Mouse (Mus musculus) forebrain, embryonic 16.5 days (tissue): ENCODE measurements around the gene Add3. TPM values are rescaled to one million over a fixed set of nuclear protein-coding genes. Genes with fewer than 3 reads are reported as not detected.

ENCODE experiments used
- ATAC-seq: fragments of 200-750 bp; cut with Nextera tagmentation; 2 replicates; pipeline ENCODE4 v1.8.0; 2017; ENCODE audit warnings: mild to moderate bottlenecking, moderate library complexity
- H3K27ac ChIP-seq: fragments of 300-500 bp; sonication (generic); 2 replicates; pipeline ENCODE4 v1.5.1; 2014; ENCODE audit warnings: low read length, control low read depth
- H3K27me3 ChIP-seq: fragments of 300-500 bp; sonication (generic); replicated peaks from 2 replicates; pipeline ENCODE4 v1.6.1; 2014; ENCODE audit warnings: low read length; ENCODE audit not compliant: control insufficient read depth, insufficient read depth
- H3K36me3 ChIP-seq: fragments of 300-500 bp; sonication (generic); 2 replicates; pipeline ENCODE4 v1.6.1; 2014; ENCODE audit not compliant: control insufficient read depth, insufficient read depth
- H3K4me1 ChIP-seq: fragments of 300-500 bp; sonication (generic); replicated peaks from 2 replicates; pipeline ENCODE4 v1.6.1; 2014; ENCODE audit warnings: low read length; ENCODE audit not compliant: control insufficient read depth, insufficient read depth
- H3K4me2 ChIP-seq: fragments of 300-500 bp; sonication (generic); 2 replicates; pipeline ENCODE4 v1.6.1; 2014; ENCODE audit warnings: mild to moderate bottlenecking, low read length, control low read depth
- H3K4me3 ChIP-seq: fragments of 300-500 bp; sonication (generic); replicated peaks from 2 replicates; pipeline ENCODE4 v1.5.1; 2014; ENCODE audit warnings: mild to moderate bottlenecking, low read length, control low read depth
- H3K9ac ChIP-seq: fragments of 300-500 bp; sonication (generic); replicated peaks from 2 replicates; pipeline ENCODE4 v1.6.1; 2014; ENCODE audit warnings: low read depth, low read length, control low read depth
- H3K9me3 ChIP-seq: fragments of 300-500 bp; sonication (generic); 2 replicates; pipeline ENCODE4 v1.6.1; 2016; ENCODE audit warnings: low read length; ENCODE audit not compliant: control insufficient read depth
- WGBS: fragments of 180-500 bp; shearing (Covaris S2); extraction: QIAGEN DNeasy Blood & Tissue Kit; methylation state at CpG from one replicate; pipeline ENCODE4 v1.1.7; 2014; 5-methylcytosine and 5-hydroxymethylcytosine counted together
- polyA plus RNA-seq: library from polyadenylated mRNA; unstranded; fragments of >200 nt; fragmentation: Nextera tagmentation; extraction: Ambion mirVana; gene quantifications from 2 replicates; pipeline ENCODE4 v1.2.1, GENCODE M21; 2015

Add3 gene
- polyA plus RNA-seq, 1 experiment from 2014 or later: 30.6 TPM

GRCm38 (mm10) chr19:53193190-53193589 is 52.9 kb downstream of the Add3 start:
- 87% methylated on average over 2 of the region's 2 CpGs for WGBS
- ATAC-seq: no peak
- no peak overlapping the region for H3K4me2 ChIP-seq
- H3K27ac ChIP-seq: no peak overlapping the region
- H3K36me3 ChIP-seq: no peaks in the 10 kb centered on the region; the same call in 1 of the 2 replicates
- no peaks in the 10 kb centered on the region for H3K27me3 ChIP-seq
- no peak overlapping the region for H3K9ac ChIP-seq
- H3K4me3 ChIP-seq: no peak overlapping the region
- H3K4me1 ChIP-seq: peaks cover 10% of the 10 kb centered on the region; the same call in 1 of the 2 replicates
- no peaks in the 10 kb centered on the region for H3K9me3 ChIP-seq

GRCm38 (mm10) chr19:53193964-53194582 is 53.8 kb downstream of the Add3 start:
- no peak overlapping the region for H3K4me2 ChIP-seq
- WGBS: 48% methylated on average over 11 of the region's 11 CpGs

GRCm38 (mm10) chr19:53194751-53195520 is 54.7 kb downstream of the Add3 start:
- H3K9ac ChIP-seq: no peak overlapping the region
- ATAC-seq: no peak
- no peak overlapping the region for H3K4me2 ChIP-seq
- no peak overlapping the region for H3K27ac ChIP-seq
- H3K4me3 ChIP-seq: no peak overlapping the region
- H3K4me1 ChIP-seq: peaks cover 10% of the 10 kb centered on the region; the same call in 1 of the 2 replicates
- no peaks in the 10 kb centered on the region for H3K27me3 ChIP-seq
- no peaks in the 10 kb centered on the region for H3K9me3 ChIP-seq
- no peaks in the 10 kb centered on the region; the same call in 1 of the 2 replicates for H3K36me3 ChIP-seq
- 37% methylated on average over 9 of the region's 9 CpGs for WGBS

More at GRCm38 (mm10) chr19:53193964-53194582, 53.8 kb downstream of the Add3 start:
- no peak overlapping the region for H3K9ac ChIP-seq
- no peak overlapping the region for H3K27ac ChIP-seq
- no peaks in the 10 kb centered on the region for H3K9me3 ChIP-seq
- no peaks in the 10 kb centered on the region for H3K27me3 ChIP-seq
- H3K4me1 ChIP-seq: peaks cover 10% of the 10 kb centered on the region; the same call in 1 of the 2 replicates
- H3K4me3 ChIP-seq: no peak overlapping the region
- no peak for ATAC-seq
- no peaks in the 10 kb centered on the region; the same call in 1 of the 2 replicates for H3K36me3 ChIP-seq

GRCm38 (mm10) chr19:53196961-53197360 is 56.7 kb downstream of the Add3 start:
- H3K9me3 ChIP-seq: no peaks in the 10 kb centered on the region
- no peaks in the 10 kb centered on the region; the same call in 1 of the 2 replicates for H3K36me3 ChIP-seq
- 94% methylated on average over 10 of the region's 10 CpGs for WGBS
- H3K27ac ChIP-seq: no peak overlapping the region
- H3K4me2 ChIP-seq: no peak overlapping the region
- H3K9ac ChIP-seq: no peak overlapping the region
- ATAC-seq: no peak
- H3K4me3 ChIP-seq: no peak overlapping the region
- H3K4me1 ChIP-seq: peaks cover 10% of the 10 kb centered on the region; the same call in 1 of the 2 replicates
- no peaks in the 10 kb centered on the region for H3K27me3 ChIP-seq

GRCm38 (mm10) chr19:53197766-53198165 is 57.5 kb downstream of the Add3 start:
- 78% methylated on average over 7 of the region's 7 CpGs for WGBS

GRCm38 (mm10) chr19:53198706-53199572 is 58.7 kb downstream of the Add3 start:
- WGBS: 85% methylated on average over 17 of the region's 17 CpGs
- no peak overlapping the region for H3K4me2 ChIP-seq
- no peak overlapping the region for H3K27ac ChIP-seq
- no peaks in the 10 kb centered on the region for H3K9me3 ChIP-seq
- peaks cover 9% of the 10 kb centered on the region; the same call in 1 of the 2 replicates for H3K4me1 ChIP-seq
- ATAC-seq: no peak
- H3K27me3 ChIP-seq: no peaks in the 10 kb centered on the region
- H3K9ac ChIP-seq: no peak overlapping the region
- H3K4me3 ChIP-seq: no peak overlapping the region
- no peaks in the 10 kb centered on the region for H3K36me3 ChIP-seq

More at GRCm38 (mm10) chr19:53197766-53198165, 57.5 kb downstream of the Add3 start:
- Histone ChIP-seq H3K9me3 (no peaks in the 10 kb centered on the region), H3K4me2 (no peak overlapping the region), H3K4me1 (peaks cover 10% of the 10 kb centered on the region; the same call in 1 of the 2 replicates), H3K36me3 (no peaks in the 10 kb centered on the region; the same call in 1 of the 2 replicates), H3K27ac (no peak overlapping the region), H3K27me3 (no peaks in the 10 kb centered on the region), H3K9ac (no peak overlapping the region), H3K4me3 (no peak overlapping the region)
- no peak for ATAC-seq

- Histone ChIP-seq H3K27me3 (no peaks in the 10 kb centered on the region), H3K9ac (no peak overlapping the region), H3K4me1 (peaks cover 3% of the 10 kb centered on the region; the same call in 1 of the 2 replicates), H3K27ac (no peak overlapping the region), H3K9me3 (no peaks in the 10 kb centered on the region), H3K4me3 (no peak overlapping the region), H3K36me3 (no peaks in the 10 kb centered on the region), H3K4me2 (no peak overlapping the region)
- WGBS: 93% methylated on average over 9 of the region's 9 CpGs
- no peak for ATAC-seq
These were observed 59.5 kb downstream of the Add3 start for GRCm38 (mm10) chr19:53199711-53200110.

- Histone ChIP-seq H3K9me3 (no peaks in the 10 kb centered on the region), H3K27me3 (no peaks in the 10 kb centered on the region), H3K36me3 (no peaks in the 10 kb centered on the region), H3K4me2 (no peak overlapping the region), H3K27ac (no peak overlapping the region), H3K9ac (no peak overlapping the region), H3K4me1 (no peaks in the 10 kb centered on the region), H3K4me3 (no peak overlapping the region)
- no peak for ATAC-seq
- 93% methylated on average over 1 of the region's 1 CpGs for WGBS
These were observed 61.9 kb downstream of the Add3 start for GRCm38 (mm10) chr19:53202116-53202515.

GRCm38 (mm10) chr19:53206986-53207385 is 66.7 kb downstream of the Add3 start:
- H3K9me3 ChIP-seq: no peaks in the 10 kb centered on the region
- H3K4me1 ChIP-seq: no peaks in the 10 kb centered on the region
- H3K4me3 ChIP-seq: no peak overlapping the region
- H3K27ac ChIP-seq: no peak overlapping the region
- no peaks in the 10 kb centered on the region for H3K36me3 ChIP-seq
- no peak overlapping the region for H3K9ac ChIP-seq
- H3K4me2 ChIP-seq: no peak overlapping the region
- ATAC-seq: no peak
- 94% methylated on average over 2 of the region's 2 CpGs for WGBS
- H3K27me3 ChIP-seq: no peaks in the 10 kb centered on the region
